Mouse (Mus musculus): ENCODE measurements around the gene Fam69a. TPM values are rescaled to one million over a fixed set of nuclear protein-coding genes. Genes with fewer than 3 reads are reported as not detected.
A peak's percentile ranks its signal among the peaks of the same experiment; 100 is the strongest.
"Not testable (repeated sequence)": the region's sequence is repeated elsewhere in the genome, so short reads cannot be mapped to it uniquely, and the experiment has no call there.

Gene Fam69a
- polyA plus RNA-seq (2015; fragmentation: Nextera tagmentation; extraction: Ambion mirVana), result 7.8 and 8.9 TPM in 2 replicates

DNA sequence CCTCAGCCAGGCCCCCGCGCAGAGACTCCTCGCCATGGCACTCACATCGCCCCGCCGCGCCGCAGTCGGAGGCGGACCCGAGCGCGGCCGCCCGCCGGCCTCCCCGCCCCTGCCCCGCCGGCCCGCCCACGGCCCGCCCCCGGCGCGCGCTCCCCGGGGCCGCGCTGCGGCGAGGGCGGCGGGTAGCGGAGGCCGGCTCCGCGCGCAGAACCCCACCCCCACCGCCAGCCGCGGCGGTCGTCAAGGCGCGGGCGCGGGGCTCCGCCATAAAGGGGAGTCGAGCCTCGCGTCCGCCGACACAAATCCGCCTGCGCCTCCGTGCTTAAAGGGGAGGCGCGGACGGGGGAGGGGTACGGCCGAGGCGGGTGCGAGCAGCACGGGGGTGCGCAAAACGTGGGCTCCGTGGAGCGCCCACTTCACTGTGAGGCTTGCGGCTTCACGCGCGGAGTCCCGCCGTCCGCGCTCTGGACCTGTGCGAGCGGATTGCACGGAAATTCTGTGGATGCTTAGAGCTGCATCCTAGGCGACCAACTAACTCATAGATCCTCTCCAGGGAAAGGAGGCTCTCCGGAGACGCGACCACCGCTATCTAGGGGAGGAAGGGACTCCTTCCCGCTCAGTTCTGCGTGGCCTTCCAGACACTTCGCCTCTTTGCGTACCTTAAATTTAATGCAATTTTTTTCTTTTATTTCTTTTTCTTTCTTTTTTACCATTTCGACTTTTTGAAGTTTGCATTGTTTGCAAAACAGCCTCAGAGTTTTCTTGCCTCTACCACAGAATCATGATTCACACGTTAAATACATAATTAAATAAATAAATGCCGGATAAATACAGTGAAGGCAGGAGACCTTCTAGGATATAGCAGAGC is at the start of gene Fam69a:
Gene Fam69a, minus strand, starts transcription at position 119 of the 868 bp plus-strand sequence.
- no peaks in the 10 kb centered on the region; the same call in 1 of the 2 replicates for H3K27me3 ChIP-seq
- no peaks in the 10 kb centered on the region for H3K36me3 ChIP-seq (replicated peaks)
- H3K4me3 ChIP-seq (replicated peaks), result peak within 1 kb of the TSS; percentile 92
- under 1% methylated on average over 80 of the region's 91 CpGs for WGBS (ENCODE audit: insufficient replicate concordance)
- H3K4me2 ChIP-seq, result peak within 1 kb of the TSS; percentile 99
- no peaks in the 10 kb centered on the region for H3K9me3 ChIP-seq (replicated peaks)
- peaks cover 33% of the 10 kb centered on the region for H3K4me1 ChIP-seq (replicated peaks)
- ATAC-seq (ENCODE audit: insufficient read depth), result peak; percentile 94
- H3K27ac ChIP-seq (replicated peaks), result peak within 1 kb of the TSS; percentile 86
- H3K9ac ChIP-seq, result peak within 1 kb of the TSS; percentile 88

DNA sequence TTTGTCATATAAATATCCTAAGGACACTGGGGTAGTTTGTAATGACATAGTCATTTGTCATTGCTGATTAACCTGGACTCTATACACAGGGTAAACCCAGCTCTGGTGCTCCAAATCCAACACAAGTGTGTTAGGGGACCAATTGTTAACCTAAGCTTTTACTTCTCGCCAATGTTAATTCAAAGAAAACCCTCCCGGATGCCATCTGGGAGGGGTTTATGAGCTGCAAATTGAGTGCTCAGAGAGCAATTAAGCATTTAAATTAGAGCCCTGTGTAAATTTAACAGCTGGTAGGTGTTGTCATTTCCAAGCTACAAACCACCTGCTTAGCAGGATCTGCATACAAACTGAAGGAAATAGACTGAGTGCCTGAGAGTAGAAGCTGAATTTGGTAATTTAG is 48.6 kb upstream of the Fam69a start:
- H3K4me2 ChIP-seq, result no peak overlapping the region
- 30% methylated on average over 2 of the region's 2 CpGs for WGBS (ENCODE audit: insufficient replicate concordance)
- H3K4me3 ChIP-seq (replicated peaks), result no peak overlapping the region
- ATAC-seq (ENCODE audit: insufficient read depth), result no peak
- H3K27me3 ChIP-seq, result 0 out of 2 replicates have a peak, but pooled peaks cover 4% of the 10 kb centered on the region
- H3K4me1 ChIP-seq (replicated peaks), result no peaks in the 10 kb centered on the region
- H3K9me3 ChIP-seq (replicated peaks), result no peaks in the 10 kb centered on the region
- H3K9ac ChIP-seq, result no peak overlapping the region
- H3K36me3 ChIP-seq (replicated peaks), result no peaks in the 10 kb centered on the region
- H3K27ac ChIP-seq (replicated peaks), result no peak overlapping the region

DNA sequence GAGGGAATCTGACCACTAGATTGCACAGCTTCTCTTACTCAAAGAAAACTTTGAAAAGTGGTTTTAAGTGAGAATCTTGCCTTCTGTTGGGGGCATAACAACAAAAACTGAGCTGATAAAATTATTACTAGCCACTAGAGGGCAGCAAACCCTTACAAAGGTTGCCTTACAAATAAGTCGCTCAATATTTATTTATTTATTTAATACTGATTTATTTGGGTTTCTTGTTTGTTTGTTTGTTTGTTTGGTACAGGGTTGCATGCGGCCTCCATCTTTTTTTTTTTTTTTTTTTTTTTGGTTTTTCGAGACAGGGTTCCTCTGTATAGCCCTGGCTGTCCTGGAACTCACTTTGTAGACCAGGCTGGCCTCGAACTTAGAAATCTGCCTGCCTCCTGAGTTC is 47.3 kb upstream of the Fam69a start:
- Histone ChIP-seq H3K36me3 (replicated peaks) (no peaks in the 10 kb centered on the region), H3K4me1 (replicated peaks) (peaks cover 11% of the 10 kb centered on the region), H3K27ac (replicated peaks) (no peak overlapping the region), H3K27me3 (0 out of 2 replicates have a peak, but pooled peaks cover 4% of the 10 kb centered on the region), H3K9me3 (replicated peaks) (no peaks in the 10 kb centered on the region), H3K9ac (no peak overlapping the region), H3K4me3 (replicated peaks) (no peak overlapping the region), H3K4me2 (no peak overlapping the region)
- WGBS (ENCODE audit: insufficient replicate concordance), result 29% methylated on average over 4 of the region's 4 CpGs
- no peak for ATAC-seq (ENCODE audit: insufficient read depth)

GRCm38 (mm10) chr5:108031267-108031666 is 44.4 kb upstream of the Fam69a start:
- Histone ChIP-seq H3K9ac (no peak overlapping the region), H3K27ac (replicated peaks) (no peak overlapping the region), H3K9me3 (replicated peaks) (no peaks in the 10 kb centered on the region), H3K4me1 (replicated peaks) (peaks cover 31% of the 10 kb centered on the region), H3K4me3 (replicated peaks) (no peak overlapping the region), H3K36me3 (replicated peaks) (no peaks in the 10 kb centered on the region), H3K27me3 (no peaks in the 10 kb centered on the region), H3K4me2 (no peak overlapping the region)
- no peak for ATAC-seq (ENCODE audit: insufficient read depth)
- 72% methylated on average over 4 of the region's 4 CpGs for WGBS (ENCODE audit: insufficient replicate concordance)

DNA sequence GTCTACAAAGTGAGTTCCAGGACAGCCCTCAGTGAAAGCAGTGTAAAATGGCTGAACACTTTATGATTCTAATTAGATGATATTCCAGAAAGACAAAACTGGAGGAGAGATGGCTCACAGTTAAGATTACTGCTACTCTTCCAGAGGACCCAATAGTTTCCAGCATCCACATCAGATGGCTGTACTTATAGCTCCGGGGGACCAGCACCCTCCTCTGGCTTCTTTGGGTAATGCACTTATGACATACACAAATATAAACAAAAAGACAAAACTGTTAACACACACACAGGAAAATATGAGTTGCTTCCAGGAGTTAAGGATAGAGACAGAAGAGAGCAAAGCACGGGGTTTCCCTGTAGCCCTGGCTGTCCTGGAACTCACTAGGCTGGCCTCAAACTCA is 43.1 kb upstream of the Fam69a start:
- no peak for ATAC-seq (ENCODE audit: insufficient read depth)
- 50% methylated on average over 2 of the region's 2 CpGs for WGBS (ENCODE audit: insufficient replicate concordance)
- Histone ChIP-seq H3K36me3 (replicated peaks) (no peaks in the 10 kb centered on the region), H3K27ac (replicated peaks) (no peak overlapping the region; the same call in 1 of the 2 replicates), H3K27me3 (no peaks in the 10 kb centered on the region), H3K4me2 (no peak overlapping the region), H3K9ac (no peak overlapping the region), H3K4me3 (replicated peaks) (no peak overlapping the region), H3K9me3 (replicated peaks) (no peaks in the 10 kb centered on the region), H3K4me1 (replicated peaks) (peaks cover 31% of the 10 kb centered on the region)

- 68% methylated on average over 7 of the region's 7 CpGs for WGBS (ENCODE audit: insufficient replicate concordance)
- H3K36me3 ChIP-seq (replicated peaks); H3K9me3 ChIP-seq (replicated peaks); H3K27me3 ChIP-seq; H3K9ac ChIP-seq; H3K4me3 ChIP-seq (replicated peaks): not testable (repeated sequence)
- peaks cover 31% of the 10 kb centered on the region for H3K4me1 ChIP-seq (replicated peaks)
- peak overlapping the region; percentile 32 for H3K4me2 ChIP-seq
- ATAC-seq (ENCODE audit: insufficient read depth), result peak; percentile 94
- H3K27ac ChIP-seq (replicated peaks), result peak overlapping the region; percentile 70
Observed at GRCm38 (mm10) chr5:108028797-108029536, 42.1 kb upstream of the Fam69a start.

DNA sequence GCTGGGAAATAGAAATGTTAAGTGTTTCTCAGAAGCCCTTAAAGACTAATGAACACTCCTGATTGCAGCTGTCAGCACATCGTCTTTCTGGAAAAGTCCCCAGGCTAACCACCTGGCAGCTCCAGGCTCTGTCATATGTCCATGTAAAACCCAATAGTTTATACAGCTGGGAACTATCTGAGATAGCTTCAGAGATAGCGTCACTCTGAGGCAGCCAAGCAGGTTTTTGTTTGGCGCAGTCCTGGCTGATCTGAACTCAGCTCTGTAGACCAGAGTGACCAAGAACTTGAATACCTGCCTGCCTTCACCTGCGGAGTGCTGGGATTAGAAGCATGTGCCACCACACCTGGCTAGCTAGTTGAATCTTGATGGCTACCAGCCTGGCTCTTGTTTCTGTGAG is 41.3 kb upstream of the Fam69a start:
- H3K9me3 ChIP-seq (replicated peaks), result no peaks in the 10 kb centered on the region
- no peak overlapping the region for H3K9ac ChIP-seq
- no peak overlapping the region for H3K4me3 ChIP-seq (replicated peaks)
- H3K27me3 ChIP-seq, result no peaks in the 10 kb centered on the region
- ATAC-seq (ENCODE audit: insufficient read depth), result no peak
- H3K4me2 ChIP-seq, result no peak overlapping the region
- peaks cover 31% of the 10 kb centered on the region for H3K4me1 ChIP-seq (replicated peaks)
- H3K36me3 ChIP-seq (replicated peaks), result no peaks in the 10 kb centered on the region
- H3K27ac ChIP-seq (replicated peaks), result no peak overlapping the region
- 89% methylated on average over 4 of the region's 4 CpGs for WGBS (ENCODE audit: insufficient replicate concordance)

- H3K27ac ChIP-seq (replicated peaks), result no peak overlapping the region
- WGBS (ENCODE audit: insufficient replicate concordance), result 55% methylated on average over 3 of the region's 3 CpGs
- ATAC-seq (ENCODE audit: insufficient read depth), result no peak
Observed at GRCm38 (mm10) chr5:108021346-108021745, 34.5 kb upstream of the Fam69a start.

GRCm38 (mm10) chr5:108019367-108019766 is 32.5 kb upstream of the Fam69a start:
- WGBS (ENCODE audit: insufficient replicate concordance), result 21% methylated on average over 2 of the region's 2 CpGs
- Histone ChIP-seq H3K9me3 (replicated peaks) (no peaks in the 10 kb centered on the region), H3K36me3 (replicated peaks) (no peaks in the 10 kb centered on the region), H3K4me1 (replicated peaks) (no peaks in the 10 kb centered on the region), H3K27me3 (0 out of 2 replicates have a peak, but pooled peaks cover 3% of the 10 kb centered on the region), H3K9ac (no peak overlapping the region), H3K4me2 (no peak overlapping the region), H3K27ac (replicated peaks) (no peak overlapping the region), H3K4me3 (replicated peaks) (no peak overlapping the region)
- ATAC-seq (ENCODE audit: insufficient read depth), result no peak

More at GRCm38 (mm10) chr5:108021346-108021745, 34.5 kb upstream of the Fam69a start:
- Histone ChIP-seq H3K4me2 (no peak overlapping the region), H3K9ac (no peak overlapping the region), H3K27me3 (0 out of 2 replicates have a peak, but pooled peaks cover 3% of the 10 kb centered on the region), H3K4me3 (replicated peaks) (no peak overlapping the region), H3K4me1 (replicated peaks) (no peaks in the 10 kb centered on the region), H3K36me3 (replicated peaks) (no peaks in the 10 kb centered on the region), H3K9me3 (replicated peaks) (no peaks in the 10 kb centered on the region)

GRCm38 (mm10) chr5:108017232-108017631 is 30.3 kb upstream of the Fam69a start:
- no peak overlapping the region for H3K27ac ChIP-seq (replicated peaks)
- H3K9ac ChIP-seq, result no peak overlapping the region
- H3K4me2 ChIP-seq, result no peak overlapping the region
- H3K9me3 ChIP-seq (replicated peaks), result no peaks in the 10 kb centered on the region
- 68% methylated on average over 2 of the region's 2 CpGs for WGBS (ENCODE audit: insufficient replicate concordance)
- no peak for ATAC-seq (ENCODE audit: insufficient read depth)
- no peaks in the 10 kb centered on the region for H3K36me3 ChIP-seq (replicated peaks)
- no peaks in the 10 kb centered on the region for H3K4me1 ChIP-seq (replicated peaks)
- no peak overlapping the region for H3K4me3 ChIP-seq (replicated peaks)
- 0 out of 2 replicates have a peak, but pooled peaks cover 3% of the 10 kb centered on the region for H3K27me3 ChIP-seq

- Histone ChIP-seq H3K27me3 (0 out of 2 replicates have a peak, but pooled peaks cover 3% of the 10 kb centered on the region), H3K9me3 (replicated peaks) (no peaks in the 10 kb centered on the region), H3K4me2 (no peak overlapping the region), H3K27ac (replicated peaks) (no peak overlapping the region), H3K36me3 (replicated peaks) (no peaks in the 10 kb centered on the region), H3K9ac (no peak overlapping the region), H3K4me3 (replicated peaks) (no peak overlapping the region), H3K4me1 (replicated peaks) (no peaks in the 10 kb centered on the region)
- ATAC-seq (ENCODE audit: insufficient read depth), result no peak
- WGBS (ENCODE audit: insufficient replicate concordance), result 63% methylated on average over 7 of the region's 7 CpGs
Observed at GRCm38 (mm10) chr5:108015422-108015821, 28.5 kb upstream of the Fam69a start.

All from liver, embryonic 15.5 days (tissue).